Mouse (Mus musculus): ENCODE data around the gene Acot7. TPM values are rescaled to one million over a fixed set of nuclear protein-coding genes. Genes with fewer than 3 reads are reported as not detected.
A peak's percentile ranks its signal among the peaks of the same experiment; 100 is the strongest.

Gene Acot7
- total RNA-seq, 4 experiments from 2014 or later, result 297 to 327 (median 321) TPM

- DNase-seq (ENCODE audit: low spot score in 2 of 2), result no peak
These were observed 26.4 kb upstream of the Acot7 start for GRCm38 (mm10) chr4:152151451-152151965.

- DNase-seq (ENCODE audit: low spot score in 2 of 2), result no peak
These were observed 25.9 kb upstream of the Acot7 start, which contains the start of gene Espn for GRCm38 (mm10) chr4:152151966-152152544. Gene Espn, minus strand, starts transcription at chr4:152152371.

GRCm38 (mm10) chr4:152153771-152154177, 24.2 kb upstream of the Acot7 start:
- peak in 1 of 2 experiments; percentile 85 for DNase-seq (ENCODE audit: low spot score in 2 of 2)

- DNase-seq (ENCODE audit: low spot score in 2 of 2), result no peak
These were observed 22.9 kb upstream of the Acot7 start for GRCm38 (mm10) chr4:152155019-152155418.

GRCm38 (mm10) chr4:152157779-152158584, 20.0 kb upstream of the Acot7 start:
- peak in 1 of 2 experiments; percentile 59 for DNase-seq (ENCODE audit: low spot score in 2 of 2)

- no peak for DNase-seq (ENCODE audit: low spot score in 2 of 2)
These were observed 19.2 kb upstream of the Acot7 start, which contains the start of gene Hes2 for GRCm38 (mm10) chr4:152158585-152159284. Gene Hes2, plus strand, starts transcription at chr4:152158867.

GRCm38 (mm10) chr4:152159285-152159678, 18.7 kb upstream of the Acot7 start:
- DNase-seq (ENCODE audit: low spot score in 2 of 2), result no peak

- no peak for DNase-seq (ENCODE audit: low spot score in 2 of 2)
These were observed 17.2 kb upstream of the Acot7 start for GRCm38 (mm10) chr4:152160748-152161147.

GRCm38 (mm10) chr4:152161601-152162000, 16.3 kb upstream of the Acot7 start:
- DNase-seq (ENCODE audit: low spot score in 2 of 2), result no peak

- DNase-seq (ENCODE audit: low spot score in 2 of 2), result no peak
These were observed 15.2 kb upstream of the Acot7 start for GRCm38 (mm10) chr4:152162748-152163147.

- DNase-seq (ENCODE audit: low spot score in 2 of 2), result peak in 1 of 2 experiments; percentile 54
These were observed 12.7 kb upstream of the Acot7 start for GRCm38 (mm10) chr4:152165036-152165931.

- no peak for DNase-seq (ENCODE audit: low spot score in 2 of 2)
These were observed 9.9 kb upstream of the Acot7 start for GRCm38 (mm10) chr4:152168052-152168451.

- no peak for DNase-seq (ENCODE audit: low spot score in 2 of 2)
These were observed 8.8 kb upstream of the Acot7 start for GRCm38 (mm10) chr4:152169103-152169502.

- no peak for DNase-seq (ENCODE audit: low spot score in 2 of 2)
These were observed 7.6 kb upstream of the Acot7 start for GRCm38 (mm10) chr4:152170286-152170685.

GRCm38 (mm10) chr4:152171543-152171942, 6.4 kb upstream of the Acot7 start:
- DNase-seq (ENCODE audit: low spot score in 2 of 2), result no peak

GRCm38 (mm10) chr4:152173041-152173440, 4.9 kb upstream of the Acot7 start:
- peak; percentile 70 to 91 for DNase-seq (ENCODE audit: low spot score in 2 of 2)

GRCm38 (mm10) chr4:152173956-152174355, 4.0 kb upstream of the Acot7 start:
- no peak for DNase-seq (ENCODE audit: low spot score in 2 of 2)

- no peak for DNase-seq (ENCODE audit: low spot score in 2 of 2)
These were observed 1.3 kb upstream of the Acot7 start for GRCm38 (mm10) chr4:152176638-152177037.

- no peak for DNase-seq (ENCODE audit: low spot score in 2 of 2)
These were observed 779 bp upstream of the Acot7 start for GRCm38 (mm10) chr4:152177174-152177536.

- peak in 1 of 2 experiments; percentile 51 for DNase-seq (ENCODE audit: low spot score in 2 of 2)
These were observed 470 bp downstream of the Acot7 start for GRCm38 (mm10) chr4:152178344-152178864.

All from layer of hippocampus, adult 8-10 months (tissue).